Mouse (Mus musculus) myocyte (in vitro differentiated cells): ENCODE measurements around the gene Fam104a. TPM values are rescaled to one million over a fixed set of nuclear protein-coding genes. Genes with fewer than 3 reads are reported as not detected.

ENCODE experiments used
- H3K27me3 ChIP-seq: one replicate; pipeline ENCODE4 v1.6.1; 2011; ENCODE audit not compliant: control insufficient read depth, insufficient read depth, insufficient read length
- H3K36me3 ChIP-seq: one replicate; pipeline ENCODE4 v1.6.1; 2011; ENCODE audit not compliant: control insufficient read depth, insufficient read depth
- H3K4me2 ChIP-seq: one replicate; pipeline ENCODE4 v1.6.1; 2011; ENCODE audit warnings: low read depth, control low read depth
- H3K4me3 ChIP-seq: one replicate; pipeline ENCODE4 v1.5.1; 2011; ENCODE audit warnings: mild to moderate bottlenecking, control low read depth, moderate library complexity
- H3K79me2 ChIP-seq: one replicate; pipeline ENCODE4 v1.6.1; 2011; ENCODE audit not compliant: control insufficient read depth, insufficient read depth
- H3ac ChIP-seq: one replicate; pipeline ENCODE4 v1.6.1; 2011; ENCODE audit not compliant: control insufficient read depth, insufficient read length
- CEBPB ChIP-seq: IDR thresholded peaks from 2 replicates; pipeline ENCODE4 v1.6.1; 2011; ENCODE audit warnings: mild to moderate bottlenecking, moderate library complexity; ENCODE audit not compliant: poor library complexity, insufficient read depth, severe bottlenecking
- E2F4 ChIP-seq: IDR thresholded peaks from one replicate; pipeline ENCODE4 v1.6.1; 2011; ENCODE audit warnings: mild to moderate bottlenecking, control low read depth, moderate library complexity; ENCODE audit not compliant: insufficient read depth
- MAX ChIP-seq: IDR thresholded peaks from one replicate; pipeline ENCODE4 v1.6.1; 2011; ENCODE audit warnings: low read depth, mild to moderate bottlenecking, control low read depth
- MYOD1 ChIP-seq, 3 experiments: IDR thresholded peaks; one replicate each; pipeline ENCODE4 v1.6.1; 2011; ENCODE audit warnings: control low read depth in 2 of 3, low read depth in 2 of 3, mild to moderate bottlenecking in 2 of 3, moderate library complexity in 1 of 3; ENCODE audit not compliant: insufficient read length in 2 of 3, control insufficient read depth in 1 of 3
- MYOG ChIP-seq, 3 experiments: IDR thresholded peaks; one replicate each; pipeline ENCODE4 v1.6.1; 2011; ENCODE audit warnings: control low read depth in 2 of 3, low read depth in 2 of 3, mild to moderate bottlenecking in 2 of 3; ENCODE audit not compliant: insufficient read length in 2 of 3, control insufficient read depth in 1 of 3, insufficient read depth in 1 of 3
- POLR2A ChIP-seq: IDR thresholded peaks from one replicate; pipeline ENCODE4 v1.6.1; 2011; ENCODE audit warnings: low read depth, mild to moderate bottlenecking, control low read depth, moderate library complexity; ENCODE audit not compliant: insufficient read length
- POLR2AphosphoS2 ChIP-seq: IDR thresholded peaks from one replicate; pipeline ENCODE4 v1.6.1; 2011; ENCODE audit warnings: low read depth, control low read depth; ENCODE audit not compliant: insufficient read length
- REST ChIP-seq: IDR thresholded peaks from one replicate; pipeline ENCODE4 v1.6.1; 2011; ENCODE audit warnings: mild to moderate bottlenecking, control low read depth, moderate library complexity; ENCODE audit not compliant: insufficient read depth, insufficient read length
- SRF ChIP-seq: IDR thresholded peaks from one replicate; pipeline ENCODE4 v1.6.1; 2011; ENCODE audit warnings: low read depth; ENCODE audit not compliant: control insufficient read depth, insufficient read length
- TCF12 ChIP-seq: IDR thresholded peaks from one replicate; pipeline ENCODE4 v1.6.1; 2011; ENCODE audit warnings: mild to moderate bottlenecking, control low read depth; ENCODE audit not compliant: poor library complexity, insufficient read depth, severe bottlenecking
- TCF3 ChIP-seq: IDR thresholded peaks from one replicate; pipeline ENCODE4 v1.6.1; 2011; ENCODE audit warnings: low read depth, control low read depth; ENCODE audit not compliant: insufficient read length
- USF1 ChIP-seq: IDR thresholded peaks from one replicate; pipeline ENCODE4 v1.6.1; 2011; ENCODE audit warnings: low read depth, mild to moderate bottlenecking, control low read depth, moderate library complexity
- polyA plus RNA-seq: library from polyadenylated mRNA; unstranded; fragments of >200 nt; fragmentation: generic; extraction: Trizol; gene quantifications from one replicate; pipeline ENCODE4 v1.2.1, GENCODE M21; 2012; ENCODE audit warnings: missing spikeins

The Fam104a gene
- polyA plus RNA-seq, 1 experiment = 45.8 TPM

DNA sequence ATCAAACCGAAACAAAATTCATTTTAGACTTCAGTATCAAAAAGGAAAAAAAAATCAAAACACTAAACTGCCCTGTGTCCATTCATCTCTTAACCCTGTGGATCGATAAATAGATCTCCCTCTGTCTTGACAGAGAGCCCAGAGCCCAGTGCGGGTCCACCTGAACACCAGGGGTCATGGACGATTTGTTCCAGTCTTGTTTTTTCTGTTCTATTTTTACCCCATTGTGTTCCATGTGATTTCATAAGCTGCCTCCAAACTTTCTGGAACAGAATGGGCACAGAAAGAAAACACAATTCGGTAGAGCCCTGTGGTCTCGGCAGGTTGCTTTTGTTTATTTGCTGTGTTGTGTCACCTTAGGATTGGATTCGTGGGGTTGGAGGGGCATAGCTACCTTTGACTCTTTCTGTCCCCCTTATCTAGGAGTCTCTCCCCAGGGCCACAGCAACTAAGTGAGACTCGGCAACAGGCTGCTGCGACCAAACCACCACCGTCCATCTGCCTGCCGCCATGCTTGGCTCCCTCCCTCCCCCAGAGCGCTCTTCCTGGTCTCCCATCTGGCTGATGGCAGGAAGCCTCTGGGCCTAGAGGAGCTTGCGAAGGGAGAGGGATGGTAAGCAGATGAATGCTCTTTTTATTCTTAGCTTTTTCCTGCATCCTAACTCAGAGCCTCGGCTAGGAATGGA, 38.6 kb upstream of the Fam104a start:
- TF ChIP-seq TCF3 = no peak
- TF ChIP-seq USF1 = no peak
- TF ChIP-seq CEBPB = no peak
- no peak for TF ChIP-seq E2F4
- TF ChIP-seq POLR2A = no peak
- no peak for TF ChIP-seq SRF
- no peak for TF ChIP-seq TCF12
- TF ChIP-seq REST = no peak
- no peak for TF ChIP-seq MYOG (IDR thresholded peaks at IDR 0.05; ENCODE audit: control insufficient read depth in 1 of 3, insufficient read depth in 1 of 3, insufficient read length in 2 of 3, low read depth in 2 of 3)
- no peak for TF ChIP-seq MYOD1 (IDR thresholded peaks at IDR 0.05; ENCODE audit: control insufficient read depth in 1 of 3, insufficient read length in 2 of 3, low read depth in 2 of 3)
- no peak for TF ChIP-seq MAX
- TF ChIP-seq POLR2AphosphoS2 = no peak
- Histone ChIP-seq H3K4me2 (no peak overlapping the region), H3K4me3 (no peak overlapping the region), H3K79me2 (no peaks in the 10 kb centered on the region), H3K27me3 (no peaks in the 10 kb centered on the region), H3ac (no peak overlapping the region), H3K36me3 (no peaks in the 10 kb centered on the region)

- TF ChIP-seq USF1 = no peak
- no peak for TF ChIP-seq TCF3
- no peak for TF ChIP-seq MAX
- TF ChIP-seq POLR2AphosphoS2 = no peak
- TF ChIP-seq MYOD1 (IDR thresholded peaks at IDR 0.05; ENCODE audit: control insufficient read depth in 1 of 3, insufficient read length in 2 of 3, low read depth in 2 of 3) = peak in 1 of 3 experiments; percentile 80
- TF ChIP-seq E2F4 = no peak
- Histone ChIP-seq H3K4me2 (no peak overlapping the region), H3K36me3 (no peaks in the 10 kb centered on the region), H3ac (no peak overlapping the region), H3K27me3 (no peaks in the 10 kb centered on the region), H3K79me2 (no peaks in the 10 kb centered on the region), H3K4me3 (no peak overlapping the region)
Observed at GRCm38 (mm10) chr11:113717767-113718424, 33.9 kb upstream of the Fam104a start.

GRCm38 (mm10) chr11:113716132-113716531, 32.2 kb upstream of the Fam104a start:
- H3ac ChIP-seq = no peak overlapping the region
- H3K27me3 ChIP-seq = no peaks in the 10 kb centered on the region
- no peaks in the 10 kb centered on the region for H3K36me3 ChIP-seq
- TF ChIP-seq USF1 = no peak
- TF ChIP-seq POLR2AphosphoS2 = no peak
- TF ChIP-seq REST = no peak
- H3K4me2 ChIP-seq = no peak overlapping the region
- no peak overlapping the region for H3K4me3 ChIP-seq
- no peaks in the 10 kb centered on the region for H3K79me2 ChIP-seq

DNA sequence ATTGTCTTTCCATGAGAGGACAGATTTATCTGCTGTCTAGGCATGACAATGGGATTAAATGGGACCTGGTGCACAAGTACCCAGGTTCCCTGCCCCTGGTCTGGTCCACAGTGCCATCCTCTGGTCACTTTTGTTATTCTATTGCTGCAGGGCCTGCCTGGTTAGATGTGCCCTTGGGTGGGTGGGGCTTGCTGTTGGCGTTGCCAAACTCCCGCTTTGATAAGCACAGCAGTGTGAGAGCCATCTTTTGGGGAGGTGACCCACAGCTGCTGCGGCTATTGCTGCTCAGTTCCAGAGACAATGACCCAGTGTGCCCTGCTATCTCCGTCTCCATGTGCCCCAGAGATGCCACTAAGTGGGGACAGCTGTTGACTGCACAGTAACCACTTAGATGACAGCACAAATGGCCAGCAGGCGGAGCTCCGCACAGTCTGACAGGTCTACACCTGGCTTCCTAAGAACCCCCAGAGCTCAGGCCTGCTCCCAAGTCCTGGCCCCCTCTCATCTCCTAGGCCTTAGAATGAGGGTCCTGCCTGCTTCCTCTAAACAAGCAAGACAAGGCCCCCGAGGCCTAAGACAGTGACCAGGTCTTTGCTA, 31.2 kb upstream of the Fam104a start:
- Histone ChIP-seq H3ac (no peak overlapping the region), H3K36me3 (no peaks in the 10 kb centered on the region), H3K27me3 (no peaks in the 10 kb centered on the region), H3K4me3 (no peak overlapping the region), H3K79me2 (no peaks in the 10 kb centered on the region), H3K4me2 (no peak overlapping the region)
- TF ChIP-seq SRF (no peak), MYOD1 (IDR thresholded peaks at IDR 0.05; ENCODE audit: control insufficient read depth in 1 of 3, insufficient read length in 2 of 3, low read depth in 2 of 3) (no peak), POLR2AphosphoS2 (no peak), MAX (no peak), CEBPB (no peak), TCF12 (no peak), REST (no peak), POLR2A (no peak)

GRCm38 (mm10) chr11:113711061-113711460, 27.1 kb upstream of the Fam104a start:
- TF ChIP-seq POLR2A (no peak), E2F4 (no peak), MAX (no peak), USF1 (no peak)
- Histone ChIP-seq H3K27me3 (no peaks in the 10 kb centered on the region), H3K4me3 (no peak overlapping the region), H3ac (no peak overlapping the region), H3K36me3 (no peaks in the 10 kb centered on the region), H3K79me2 (no peaks in the 10 kb centered on the region), H3K4me2 (no peak overlapping the region)
